Mouse (Mus musculus) heart, embryonic 14.5 days (tissue): ENCODE data around the gene Mdm2. TPM values are rescaled to one million over a fixed set of nuclear protein-coding genes. Genes with fewer than 3 reads are reported as not detected.

Source experiments
- ATAC-seq: fragments of 200-750 bp; cut with Nextera tagmentation; 2 replicates; pipeline ENCODE4 v1.8.0; 2017; ENCODE audit warnings: low read depth, moderate TSS enrichment; ENCODE audit not compliant: insufficient number of reproducible peaks, insufficient read depth, low FRiP score
- H3K27ac ChIP-seq, 2 experiments: fragments of 200-500 bp in 1 of 2; fragments of 300-500 bp in 1 of 2; sonication (generic) in 1 of 2; replicated peaks in 1 of 2; 2 replicates each; pipeline ENCODE4 v1.5.1; 2012 to 2014; ENCODE audit warnings: low read depth in 2 of 2, low read length in 2 of 2, control low read depth in 1 of 2, mild to moderate bottlenecking in 1 of 2, mixed read lengths in 1 of 2; ENCODE audit not compliant: control insufficient read depth in 1 of 2, insufficient read depth in 1 of 2
- H3K27me3 ChIP-seq: fragments of 300-500 bp; sonication (generic); 2 replicates; pipeline ENCODE4 v1.6.1; 2014; ENCODE audit warnings: mild to moderate bottlenecking, low read length, control low read depth; ENCODE audit not compliant: control insufficient read depth, insufficient read depth
- H3K36me3 ChIP-seq: fragments of 300-500 bp; sonication (generic); 2 replicates; pipeline ENCODE4 v1.6.1; 2014; ENCODE audit warnings: mild to moderate bottlenecking, control low read depth, low read length, mixed read lengths; ENCODE audit not compliant: control insufficient read depth, insufficient read depth
- H3K4me1 ChIP-seq, 2 experiments: fragments of 200-500 bp in 1 of 2; fragments of 300-500 bp in 1 of 2; sonication (generic) in 1 of 2; 2 replicates each; pipeline ENCODE4 v1.6.1; 2012 to 2014; ENCODE audit warnings: low read length in 2 of 2, control low read depth in 1 of 2, mixed read lengths in 1 of 2; ENCODE audit not compliant: control insufficient read depth in 2 of 2, insufficient read depth in 2 of 2
- H3K4me2 ChIP-seq: fragments of 300-500 bp; sonication (generic); 2 replicates; pipeline ENCODE4 v1.6.1; 2014; ENCODE audit warnings: mild to moderate bottlenecking, low read length
- H3K4me3 ChIP-seq, 2 experiments: fragments of 200-500 bp in 1 of 2; fragments of 300-500 bp in 1 of 2; sonication (generic) in 1 of 2; 2 replicates each; pipeline ENCODE4 v1.5.1; 2012 to 2014; ENCODE audit warnings: low read length in 2 of 2, mild to moderate bottlenecking in 2 of 2, control low read depth in 1 of 2, low read depth in 1 of 2, moderate library complexity in 1 of 2; ENCODE audit not compliant: control insufficient read depth in 1 of 2, insufficient read depth in 1 of 2
- H3K9ac ChIP-seq: fragments of 300-500 bp; sonication (generic); 2 replicates; pipeline ENCODE4 v1.6.1; 2014; ENCODE audit warnings: mild to moderate bottlenecking, low read length
- H3K9me3 ChIP-seq: fragments of 300-500 bp; sonication (generic); 2 replicates; pipeline ENCODE4 v1.6.1; 2016; ENCODE audit warnings: low read length, control low read depth; ENCODE audit not compliant: control insufficient read depth
- WGBS: fragments of 180-500 bp; shearing (Covaris S2); extraction: QIAGEN DNeasy Blood & Tissue Kit; methylation state at CpG from one replicate; pipeline ENCODE4 v1.1.7; 2014; 5-methylcytosine and 5-hydroxymethylcytosine counted together
- polyA plus RNA-seq: library from polyadenylated mRNA; unstranded; fragments of >200 nt; fragmentation: Nextera tagmentation; extraction: Ambion mirVana; gene quantifications from 2 replicates; pipeline ENCODE4 v1.2.1, GENCODE M21; 2014

The Mdm2 gene
- polyA plus RNA-seq, 1 experiment from 2014 or later, result 48.9 TPM

GRCm38 (mm10) chr10:117713466-117713865 is 2.9 kb upstream of the Mdm2 start:
- H3K36me3 ChIP-seq, result peaks cover 9% of the 10 kb centered on the region
- H3K4me1 ChIP-seq, result peaks cover 7 to 28% of the 10 kb centered on the region in 2 experiments
- H3K9ac ChIP-seq, result no peak overlapping the region
- H3K27me3 ChIP-seq, result no peaks in the 10 kb centered on the region
- WGBS, result 89% methylated on average over 8 of the region's 8 CpGs
- no peak for ATAC-seq
- no peak overlapping the region for H3K27ac ChIP-seq
- H3K4me2 ChIP-seq, result no peak overlapping the region
- no peak overlapping the region for H3K4me3 ChIP-seq
- no peaks in the 10 kb centered on the region for H3K9me3 ChIP-seq

- no peak overlapping the region for H3K9ac ChIP-seq
- no peaks in the 10 kb centered on the region for H3K27me3 ChIP-seq
- no peak for ATAC-seq
- H3K4me1 ChIP-seq, result peaks cover 7 to 22% of the 10 kb centered on the region in 2 experiments
- H3K36me3 ChIP-seq, result peaks cover 12% of the 10 kb centered on the region
- H3K9me3 ChIP-seq, result no peaks in the 10 kb centered on the region
- no peak overlapping the region for H3K4me3 ChIP-seq
- no peak overlapping the region for H3K4me2 ChIP-seq
- H3K27ac ChIP-seq, result no peak overlapping the region
- 89% methylated on average over 9 of the region's 9 CpGs for WGBS
Observed at GRCm38 (mm10) chr10:117712871-117713270, 2.3 kb upstream of the Mdm2 start.

GRCm38 (mm10) chr10:117712191-117712754 is 1.7 kb upstream of the Mdm2 start:
- H3K4me3 ChIP-seq, result no peak overlapping the region
- 83% methylated on average over 9 of the region's 9 CpGs for WGBS
- H3K9me3 ChIP-seq, result no peaks in the 10 kb centered on the region
- no peak overlapping the region for H3K9ac ChIP-seq
- ATAC-seq, result no peak
- peaks cover 18% of the 10 kb centered on the region for H3K36me3 ChIP-seq
- H3K4me2 ChIP-seq, result no peak overlapping the region
- H3K27ac ChIP-seq, result no peak overlapping the region
- peaks cover 2 to 16% of the 10 kb centered on the region in 2 experiments; a peak in 2 of 4 replicates for H3K4me1 ChIP-seq
- H3K27me3 ChIP-seq, result no peaks in the 10 kb centered on the region

GRCm38 (mm10) chr10:117711408-117711807 is 850 bp upstream of the Mdm2 start:
- peak overlapping the region; percentile 79 for H3K9ac ChIP-seq
- ATAC-seq, result no peak
- peaks cover 26% of the 10 kb centered on the region for H3K36me3 ChIP-seq
- 68% methylated on average over 5 of the region's 5 CpGs for WGBS
- peaks cover 0 to 19% of the 10 kb centered on the region in 2 experiments; a peak in 3 of 4 replicates for H3K4me1 ChIP-seq
- no peak overlapping the region for H3K27ac ChIP-seq
- no peaks in the 10 kb centered on the region for H3K9me3 ChIP-seq
- peak overlapping the region in 1 of 2 experiments; percentile 98; a peak in 2 of 4 replicates for H3K4me3 ChIP-seq
- no peaks in the 10 kb centered on the region for H3K27me3 ChIP-seq
- peak overlapping the region; percentile 72 for H3K4me2 ChIP-seq

GRCm38 (mm10) chr10:117709930-117710603 is 491 bp downstream of the Mdm2 start:
- WGBS, result 0% methylated on average over 69 of the region's 71 CpGs
- Histone ChIP-seq H3K36me3 (peaks cover 37% of the 10 kb centered on the region), H3K9me3 (no peaks in the 10 kb centered on the region), H3K9ac (peak overlapping the region; percentile 100), H3K4me2 (peak overlapping the region; percentile 81), H3K27ac (peak overlapping the region; percentile 96 to 99), H3K27me3 (no peaks in the 10 kb centered on the region), H3K4me3 (peak overlapping the region; percentile 85 to 98), H3K4me1 (peaks cover 0 to 19% of the 10 kb centered on the region in 2 experiments; a peak in 3 of 4 replicates)
- ATAC-seq, result peak; percentile 79

- Histone ChIP-seq H3K36me3 (peaks cover 44% of the 10 kb centered on the region), H3K27ac (peak overlapping the region in 1 of 2 experiments; percentile 99; a peak in 2 of 4 replicates), H3K27me3 (no peaks in the 10 kb centered on the region), H3K9ac (peak overlapping the region; percentile 100), H3K4me3 (peak overlapping the region; percentile 85 to 98), H3K4me1 (peaks cover 0 to 19% of the 10 kb centered on the region in 2 experiments; a peak in 3 of 4 replicates), H3K4me2 (peak overlapping the region; percentile 81), H3K9me3 (no peaks in the 10 kb centered on the region)
- no peak for ATAC-seq
- 35% methylated on average over 12 of the region's 12 CpGs for WGBS
Observed at GRCm38 (mm10) chr10:117709326-117709830, 1.2 kb downstream of the Mdm2 start.

GRCm38 (mm10) chr10:117708856-117709255 is 1.7 kb downstream of the Mdm2 start:
- H3K4me3 ChIP-seq, result peak overlapping the region in 1 of 2 experiments; percentile 98; a peak in 2 of 4 replicates
- H3K27me3 ChIP-seq, result no peaks in the 10 kb centered on the region
- 83% methylated on average over 9 of the region's 9 CpGs for WGBS
- H3K27ac ChIP-seq, result 0 out of 4 replicates have a peak overlapping the region, but pooled peaks of 1 of the 2 experiments have one; percentile 14
- H3K4me2 ChIP-seq, result peak overlapping the region; percentile 81
- peak overlapping the region; percentile 100; the same call in 1 of the 2 replicates for H3K9ac ChIP-seq
- peaks cover 0 to 19% of the 10 kb centered on the region in 2 experiments; a peak in 3 of 4 replicates for H3K4me1 ChIP-seq
- ATAC-seq, result no peak
- no peaks in the 10 kb centered on the region for H3K9me3 ChIP-seq
- peaks cover 50% of the 10 kb centered on the region for H3K36me3 ChIP-seq
